Mouse (Mus musculus) heart, postnatal 4 days (tissue): ENCODE data around the gene Wdr47. TPM values are rescaled to one million over a fixed set of nuclear protein-coding genes. Genes with fewer than 3 reads are reported as not detected.

Experiments
- microRNA-seq, 2 experiments: library from miRNA; unstranded; fragments of <30 nt; microRNA quantifications; one replicate each; pipeline ENCODE4 v1.2.0; 2021 to 2022
- total RNA-seq, 2 experiments: library from RNA; stranded (reverse); gene quantifications; 2 replicates each; pipeline ENCODE4 v1.2.3; 2021

Wdr47 gene
- total RNA-seq, 2 experiments from 2014 or later, result 9.1 to 9.2 TPM

Small RNA genes lying within 50 kb of the gene (microRNA-seq; reads per million reads assigned to microRNA genes)
- gene Gm22860, result 0 reads per million in 2 experiments

Other genes with a start within 250 kb of the Wdr47 start
- gene Mybphl, start 226.4 kb upstream of the Wdr47 start, total RNA-seq, result 10 to 100 TPM; 44.7 to 57.2 TPM
- gene Psrc1, start 207.4 kb upstream of the Wdr47 start, total RNA-seq, result 1 to 10 TPM; 6.7 to 8.8 TPM
- 1 to 10 TPM; 9.0 to 9.5 TPM for gene Celsr2, start 175.7 kb upstream of the Wdr47 start, total RNA-seq
- 10 to 100 TPM; 88.2 to 90.6 TPM for gene Sars, start 146.1 kb upstream of the Wdr47 start, total RNA-seq
- not detected for gene 1700013F07Rik, start 57.1 kb upstream of the Wdr47 start, total RNA-seq
- gene 5330417C22Rik, start 54.7 kb upstream of the Wdr47 start, total RNA-seq, result under 1 TPM; 0.21 to 0.29 TPM
- 10 to 100 TPM; 32.4 to 34.7 TPM for gene Tmem167b, start 28.8 kb upstream of the Wdr47 start, total RNA-seq
- 10 to 100 TPM; 15.1 to 17.0 TPM for gene Taf13, start 19.6 kb upstream of the Wdr47 start, total RNA-seq
- gene Clcc1, start 62.6 kb downstream of the Wdr47 start, total RNA-seq, result 10 to 100 TPM; 29.4 to 33.6 TPM
- 10 to 100 TPM; 24.0 to 24.7 TPM for gene Gpsm2, start 131.0 kb downstream of the Wdr47 start, total RNA-seq
- gene Aknad1, start 148.4 kb downstream of the Wdr47 start, total RNA-seq, result under 1 TPM; 0.12 to 0.23 TPM
- gene Stxbp3, start 249.2 kb downstream of the Wdr47 start, total RNA-seq, result 10 to 100 TPM; 30.6 to 31.7 TPM